Comparison of ENCODE assay signal across 20 mouse cellular contexts in genomic region chr1:80335118-80335517, GRCm38 (mm10). TPM values are rescaled to one million over a fixed set of nuclear protein-coding genes. Genes with fewer than 3 reads are reported as not detected.
DNase-seq lines count a peak whose midpoint lies in the region; ATAC-seq and TF ChIP-seq lines count a peak whose summit lies in the region.
"Had no signal": no experiment of that assay in that cellular context is flagged by ENCODE, and none has a peak within 500 bp of the region (broad histone marks: within the 10 kb centered on the region; RNA-seq: fewer than 3 reads in every experiment).

No protein-coding gene starts in this region.

- TF ChIP-seq POLR2A in kidney, adult 2 months (IDR thresholded peaks at IDR 0.05; ENCODE audit: low read depth, low read length) = no peak

- no peaks in the 10 kb centered on the region for H3K36me3 ChIP-seq in kidney, adult 2 months (ENCODE audit: control insufficient read depth, insufficient read depth, low read length)
- H3K36me3 ChIP-seq: heart, embryonic 10.5 days; heart, embryonic 13.5 days had no signal

- H3K4me3 ChIP-seq in kidney, adult 2 months (ENCODE audit: insufficient read depth, low read depth, low read length) = no peak overlapping the region
- H3K4me3 ChIP-seq: gastrocnemius, adult 2 months; heart, adult 2 months; heart, embryonic 10.5 days; heart, embryonic 13.5 days had no signal

- ATAC-seq in common myeloid progenitor, adult 5-6 weeks (replicated peaks; ENCODE audit: low read depth, poor library complexity, severe bottlenecking) = peak; percentile 36
- peak; percentile 61 for ATAC-seq in megakaryocyte progenitor cell, adult 5-6 weeks (replicated peaks; ENCODE audit: poor library complexity)
- ATAC-seq: forebrain, embryonic 14.5 days; forebrain, postnatal 0 days; hindbrain, postnatal 0 days; inflammation-experienced regulatory T-cells, adult 6 months had no signal

- no peaks in the 10 kb centered on the region for H3K27me3 ChIP-seq in kidney, adult 2 months (replicated peaks; ENCODE audit: control insufficient read depth, insufficient read depth, low read length)
- H3K27me3 ChIP-seq: CH12.LX; heart, embryonic 13.5 days had no signal

- 95% methylated on average over 1 of the region's 1 CpGs for WGBS in kidney, adult 2 months

- H3K27ac ChIP-seq in kidney, adult 2 months (ENCODE audit: insufficient read depth, low read depth, low read length) = no peak overlapping the region
- H3K27ac ChIP-seq: heart, adult 2 months; heart, embryonic 10.5 days; heart, embryonic 13.5 days; hindbrain, embryonic 14.5 days; hindbrain, postnatal 0 days had no signal

- H3K4me1 ChIP-seq in kidney, adult 2 months (ENCODE audit: control insufficient read depth, insufficient read depth, low read length) = peaks cover 22% of the 10 kb centered on the region

- DNase-seq in 416B (ENCODE audit: low read depth) = peak; percentile 63
- DNase-seq in kidney, adult 2 months = no peak
- no peak for DNase-seq in cerebellum, postnatal 25 days
- DNase-seq in heart, adult 18-20 months = no peak
- DNase-seq: adrenal gland, adult 2 months; adrenal gland, postnatal 14 days; forebrain, postnatal 0 days; heart, adult 2 months; heart, postnatal 14 days; heart, postnatal 4 days had no signal

- no peak for TF ChIP-seq CTCF in kidney, adult 2 months (conservative IDR thresholded peaks at IDR 0.05; ENCODE audit: insufficient read depth, insufficient read length, low read depth, low read length)

RNA-seq across cellular contexts. Expression of gene Cul3, which starts 5.2 kb away (rescaled TPM):
- total RNA-seq in common myeloid progenitor, adult 5-6 weeks (2017) = 239 and 469 TPM in 2 replicates
- total RNA-seq in megakaryocyte progenitor cell, adult 5-6 weeks (2015) = 142 and 174 TPM in 2 replicates
- 274 and 330 TPM in 2 replicates for total RNA-seq in megakaryocyte progenitor cell, adult 5-6 weeks (2017)
- 15.8 and 23.9 TPM in 2 replicates for polyA plus RNA-seq in kidney, adult 2 months (2012; rRNA removed)
- total RNA-seq in heart, adult 18-20 months (2021) = 100 to 1,000 TPM; 136 to 139 TPM
